Mouse (Mus musculus): ENCODE results near the gene Apol11b.
"Not testable (repeated sequence)": the region's sequence is repeated elsewhere in the genome, so short reads cannot be mapped to it uniquely, and the experiment has no call there.

DNA sequence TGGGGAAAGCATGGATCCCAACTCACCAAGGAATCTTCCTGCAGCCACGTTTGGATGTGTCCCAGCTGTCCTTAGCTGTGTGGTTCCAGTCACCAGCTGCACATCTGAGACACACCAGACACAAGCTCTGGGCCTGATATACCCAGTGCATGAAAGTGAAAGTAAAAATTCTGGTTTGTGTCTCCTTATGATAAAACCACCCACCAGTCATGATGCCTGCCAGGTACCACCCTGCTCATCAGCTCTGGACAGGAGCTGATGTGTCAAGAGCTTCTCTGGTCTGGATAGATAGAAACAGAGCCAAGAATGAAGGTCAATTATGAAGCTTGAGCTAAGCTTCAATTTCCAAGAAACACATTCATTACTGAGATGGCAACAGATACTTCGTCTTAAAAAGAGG is at the start of gene Apol11b:
- TF ChIP-seq CTCF (IDR thresholded peaks at IDR 0.05; ENCODE audit: borderline replicate concordance, insufficient read depth, low read length); POLR2A (IDR thresholded peaks at IDR 0.05; ENCODE audit: low read depth, low read length): not testable (repeated sequence)

Measured in embryonic fibroblast, embryonic 13.5 days (primary cell).